Mouse (Mus musculus) kidney, adult 8-10 months (tissue): ENCODE measurements at regions not wholly inside any gene's neighbourhood (a gene's known extent, or its start where the extent isn't known, plus 50 kb on each side); places are given as distances from the start of the nearest gene placed in this dataset.

ENCODE experiments used
- DNase-seq, 2 experiments: peaks; one replicate each; pipeline ENCODE4 v3.0.0; 2022

- DNase-seq = no peak
Measured at GRCm38 (mm10) chr3:70594785-70595184, 587.4 kb downstream of the Otol1 start.
